Mouse (Mus musculus) adrenal gland (tissue): ENCODE results near the gene Arhgap30.

Experiments used
- intact Hi-C: fragments of 180-260 bp; cut with DNase I; formaldehyde crosslinking; loops from one replicate; pipeline ENCODE4 v1.15.1; 2025

The Arhgap30 gene

GRCm38 (mm10) chr1:171457568-171457967 is 68.8 kb downstream of the Arhgap30 start:
- intact Hi-C loops: no loop called here

- intact Hi-C loops: no loop called here
Observed at GRCm38 (mm10) chr1:171459791-171460190, 71.0 kb downstream of the Arhgap30 start.
